Mouse (Mus musculus) B cell, adult 2 months (primary cell): ENCODE results near the gene Gm20518.

Experiments
- DNase-seq, 2 experiments: peaks; one replicate each; pipeline ENCODE4 v3.0.0; 2022

Gene Gm20518

GRCm38 (mm10) chr16:17893923-17894322 is 2.5 kb upstream of the Gm20518 start, which contains the start of gene Tssk1:
TSS of gene Tssk1 (plus strand) at chr16:17894223.
- DNase-seq, result no peak

- DNase-seq, result no peak
Measured at GRCm38 (mm10) chr16:17892606-17893005, 1.1 kb upstream of the Gm20518 start.

GRCm38 (mm10) chr16:17890917-17891566 is 429 bp downstream of the Gm20518 start:
- peak; percentile 39 to 45 for DNase-seq

- DNase-seq, result no peak
Measured at GRCm38 (mm10) chr16:17890342-17890727, 1.1 kb downstream of the Gm20518 start.

- no peak for DNase-seq
Measured at GRCm38 (mm10) chr16:17889689-17890341, 1.7 kb downstream of the Gm20518 start.

GRCm38 (mm10) chr16:17884116-17884515 is 7.4 kb downstream of the Gm20518 start:
- DNase-seq, result no peak

GRCm38 (mm10) chr16:17882196-17882595 is 9.3 kb downstream of the Gm20518 start:
- no peak for DNase-seq

GRCm38 (mm10) chr16:17879571-17879970 is 11.9 kb downstream of the Gm20518 start:
- no peak for DNase-seq

- no peak for DNase-seq
Measured at GRCm38 (mm10) chr16:17876096-17876495, 15.4 kb downstream of the Gm20518 start.

- DNase-seq, result no peak
Measured at GRCm38 (mm10) chr16:17875174-17875573, 16.3 kb downstream of the Gm20518 start.

- no peak for DNase-seq
Measured at GRCm38 (mm10) chr16:17872995-17873394, 18.5 kb downstream of the Gm20518 start.

GRCm38 (mm10) chr16:17871248-17871647 is 20.2 kb downstream of the Gm20518 start:
- DNase-seq, result no peak

GRCm38 (mm10) chr16:17865770-17866169 is 25.7 kb downstream of the Gm20518 start:
- DNase-seq, result no peak

GRCm38 (mm10) chr16:17865293-17865692 is 26.2 kb downstream of the Gm20518 start:
- no peak for DNase-seq

GRCm38 (mm10) chr16:17858592-17858991 is 32.9 kb downstream of the Gm20518 start:
- peak in 1 of 2 experiments; percentile 38 for DNase-seq

- no peak for DNase-seq
Measured at GRCm38 (mm10) chr16:17857157-17857556, 34.3 kb downstream of the Gm20518 start.

- DNase-seq, result no peak
Measured at GRCm38 (mm10) chr16:17853263-17853662, 38.2 kb downstream of the Gm20518 start.

- DNase-seq, result no peak
Measured at GRCm38 (mm10) chr16:17851860-17852259, 39.6 kb downstream of the Gm20518 start.

GRCm38 (mm10) chr16:17851331-17851730 is 40.1 kb downstream of the Gm20518 start:
- DNase-seq, result no peak

- DNase-seq, result no peak
Measured at GRCm38 (mm10) chr16:17849486-17849885, 42.0 kb downstream of the Gm20518 start.

- DNase-seq, result peak; percentile 43 to 46
Measured at GRCm38 (mm10) chr16:17848928-17849327, 42.5 kb downstream of the Gm20518 start.

- DNase-seq, result no peak
Measured at GRCm38 (mm10) chr16:17848431-17848830, 43.0 kb downstream of the Gm20518 start.

- DNase-seq, result no peak
Measured at GRCm38 (mm10) chr16:17843701-17844365, 47.6 kb downstream of the Gm20518 start.

- no peak for DNase-seq
Measured at GRCm38 (mm10) chr16:17842437-17842836, 49.0 kb downstream of the Gm20518 start.
